Mouse (Mus musculus) testis, adult 2 months (tissue): Measurements from ENCODE around the gene Cds1.

Experiments used
- CTCF ChIP-seq: fragments of 200-500 bp; IDR thresholded peaks from 2 replicates; pipeline ENCODE4 v1.5.1; 2012; ENCODE audit warnings: low read depth, mild to moderate bottlenecking, inconsistent platforms, low read length, moderate library complexity; ENCODE audit not compliant: control insufficient read depth, insufficient read depth, insufficient replicate concordance
- POLR2A ChIP-seq: fragments of 200-500 bp; IDR thresholded peaks from 2 replicates; pipeline ENCODE4 v1.6.1; 2012; ENCODE audit warnings: low read depth, mild to moderate bottlenecking, inconsistent platforms, low read length, moderate library complexity; ENCODE audit not compliant: control insufficient read depth

DNA sequence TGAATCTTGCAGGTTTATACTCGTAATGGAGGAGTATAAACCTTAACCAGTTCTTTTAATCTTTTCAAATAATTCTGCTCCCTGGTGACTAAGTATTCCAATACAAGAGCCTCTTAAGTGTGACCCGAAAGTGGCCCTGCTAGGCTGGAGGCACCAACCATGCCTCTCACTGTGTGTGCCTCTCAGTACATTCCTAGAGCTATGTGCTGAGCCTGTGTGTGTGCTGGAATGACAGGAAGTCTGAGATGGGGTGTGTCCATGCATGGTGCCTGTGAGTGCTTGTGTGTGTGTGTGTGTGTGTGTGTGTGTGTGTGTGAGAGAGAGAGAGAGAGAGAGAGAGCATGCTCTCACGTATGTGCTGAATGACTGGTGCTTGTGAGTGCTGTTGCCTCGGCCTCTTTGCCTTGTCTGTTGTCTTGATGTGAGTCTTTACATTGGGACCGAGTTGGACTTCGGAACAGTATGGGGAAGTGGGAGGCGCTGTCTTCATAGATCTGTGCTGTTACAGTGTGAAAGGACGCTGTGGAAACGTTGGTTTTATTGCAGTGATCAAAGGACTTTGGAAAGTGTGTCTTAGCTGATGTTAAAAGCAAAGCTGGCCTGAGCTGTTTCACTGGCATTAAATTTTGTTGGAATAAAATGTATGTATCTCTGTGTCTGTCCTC, 37.6 kb downstream of the Cds1 start:
- TF ChIP-seq CTCF (no peak), POLR2A (no peak)
